Mouse (Mus musculus) CH12.LX (cell line): Measurements from ENCODE around the gene Aatf. TPM values are rescaled to one million over a fixed set of nuclear protein-coding genes. Genes with fewer than 3 reads are reported as not detected.

Experiments
- DNase-seq: peaks from one replicate; pipeline ENCODE4 v3.0.0-alpha.2; 2013; ENCODE audit errors: extremely low read depth
- H3K27ac ChIP-seq: 2 replicates; pipeline ENCODE4 v1.5.1; 2012; ENCODE audit warnings: low read depth, mild to moderate bottlenecking, control low read depth, moderate library complexity; ENCODE audit not compliant: insufficient read depth
- H3K27me3 ChIP-seq: replicated peaks from 2 replicates; pipeline ENCODE3; 2012; ENCODE audit warnings: inconsistent platforms
- H3K36me3 ChIP-seq, 2 experiments: replicated peaks in 1 of 2; 2 replicates each; pipeline versions ENCODE3 to v1.6.1; 2012; ENCODE audit warnings: inconsistent platforms in 1 of 2, low read length in 1 of 2, mild to moderate bottlenecking in 1 of 2, mixed read lengths in 1 of 2, moderate library complexity in 1 of 2; ENCODE audit not compliant: control insufficient read depth in 1 of 2, insufficient read depth in 1 of 2
- H3K4me1 ChIP-seq, 2 experiments: 2 replicates each; pipeline ENCODE4 v1.6.1; 2012; ENCODE audit warnings: inconsistent platforms in 1 of 2, moderate library complexity in 1 of 2; ENCODE audit not compliant: insufficient read depth in 2 of 2, control insufficient read depth in 1 of 2
- H3K4me2 ChIP-seq: 2 replicates; pipeline ENCODE4 v1.6.1; 2012; ENCODE audit warnings: low read depth, mild to moderate bottlenecking, control low read depth; ENCODE audit not compliant: poor library complexity, insufficient read depth, severe bottlenecking
- H3K4me3 ChIP-seq, 3 experiments: fragments of 150-350 bp in 1 of 3; sonication (generic) in 1 of 3; replicated peaks in 1 of 3; 2 replicates each; pipeline versions ENCODE3 to v1.5.1; 2011 to 2012; ENCODE audit warnings: low read depth in 2 of 3, low read length in 2 of 3, mild to moderate bottlenecking in 2 of 3, moderate library complexity in 2 of 3, control low read depth in 1 of 3, improper control_type of control experiment in 1 of 3, inconsistent platforms in 1 of 3, mixed read lengths in 1 of 3; ENCODE audit not compliant: poor library complexity in 1 of 3
- H3K79me2 ChIP-seq: replicated peaks from 2 replicates; pipeline ENCODE4 v1.6.1; 2012; ENCODE audit warnings: mild to moderate bottlenecking, moderate library complexity; ENCODE audit not compliant: control insufficient read depth, poor library complexity, insufficient read depth, severe bottlenecking; ENCODE audit errors: extremely low read depth
- H3K9ac ChIP-seq: 2 replicates; pipeline ENCODE4 v1.6.1; 2012; ENCODE audit warnings: low read depth, mild to moderate bottlenecking, control low read depth, moderate library complexity; ENCODE audit not compliant: insufficient read depth
- H3K9me3 ChIP-seq: replicated peaks from 2 replicates; pipeline ENCODE3; 2012; ENCODE audit warnings: low read length, inconsistent platforms, mixed read lengths
- BHLHE40 ChIP-seq: IDR thresholded peaks from 2 replicates; pipeline ENCODE4 v1.6.1; 2011; ENCODE audit warnings: mild to moderate bottlenecking, low read depth, low read length, improper control_type of control experiment
- CHD1 ChIP-seq: IDR thresholded peaks from 2 replicates; pipeline ENCODE4 v1.6.1; 2012; ENCODE audit warnings: low read depth, low read length, improper control_type of control experiment, inconsistent platforms
- CHD2 ChIP-seq: IDR thresholded peaks from 2 replicates; pipeline ENCODE4 v1.6.1; 2011; ENCODE audit warnings: low read length, improper control_type of control experiment
- CTCF ChIP-seq, 2 experiments: IDR thresholded peaks in 1 of 2; conservative IDR thresholded peaks in 1 of 2; 2 replicates each; pipeline ENCODE4 v1.5.1; 2011 to 2012; ENCODE audit warnings: low read depth in 2 of 2, low read length in 2 of 2, improper control_type of control experiment in 1 of 2, inconsistent platforms in 1 of 2, mild to moderate bottlenecking in 1 of 2, moderate library complexity in 1 of 2
- E2F4 ChIP-seq: IDR thresholded peaks from 2 replicates; pipeline ENCODE4 v1.6.1; 2011; ENCODE audit warnings: low read depth, low read length, improper control_type of control experiment; ENCODE audit not compliant: insufficient replicate concordance
- MAX ChIP-seq: IDR thresholded peaks from 2 replicates; pipeline ENCODE4 v1.6.1; 2011; ENCODE audit warnings: low read length, improper control_type of control experiment
- MEF2A ChIP-seq: IDR thresholded peaks from 2 replicates; pipeline ENCODE4 v1.6.1; 2014; ENCODE audit warnings: low read depth, mild to moderate bottlenecking, inconsistent platforms, low read length, improper control_type of control experiment, borderline replicate concordance
- MXI1 ChIP-seq: IDR thresholded peaks from 2 replicates; pipeline ENCODE4 v1.6.1; 2011; ENCODE audit warnings: mild to moderate bottlenecking, low read depth, low read length, improper control_type of control experiment
- NELFE ChIP-seq: IDR thresholded peaks from 2 replicates; pipeline ENCODE4 v1.6.1; 2011; ENCODE audit warnings: low read depth, low read length, improper control_type of control experiment
- POLR2A ChIP-seq: IDR thresholded peaks from 2 replicates; pipeline ENCODE4 v1.6.1; 2011; ENCODE audit warnings: low read depth, mild to moderate bottlenecking, improper control_type of control experiment, low read length
- RAD21 ChIP-seq: IDR thresholded peaks from 2 replicates; pipeline ENCODE4 v1.6.1; 2011; ENCODE audit warnings: low read depth, mild to moderate bottlenecking, low read length, improper control_type of control experiment, moderate library complexity
- SIN3A ChIP-seq: IDR thresholded peaks from 2 replicates; pipeline ENCODE4 v1.6.1; 2012; ENCODE audit warnings: low read length, improper control_type of control experiment, inconsistent platforms
- TBP ChIP-seq: conservative IDR thresholded peaks from 2 replicates; pipeline ENCODE4 v1.6.1; 2011; ENCODE audit warnings: low read depth, low read length, improper control_type of control experiment
- USF1 ChIP-seq: IDR thresholded peaks from 2 replicates; pipeline ENCODE4 v1.6.1; 2014; ENCODE audit warnings: low read depth, mild to moderate bottlenecking, inconsistent platforms, low read length, improper control_type of control experiment
- ZC3H11A ChIP-seq: IDR thresholded peaks from 2 replicates; pipeline ENCODE4 v1.6.1; 2012; ENCODE audit warnings: low read depth, mild to moderate bottlenecking, inconsistent platforms, low read length, improper control_type of control experiment
- ZNF384 ChIP-seq: IDR thresholded peaks from 2 replicates; pipeline ENCODE4 v1.6.1; 2012; ENCODE audit warnings: low read depth, low read length, improper control_type of control experiment, inconsistent platforms
- dilution Hi-C: fragments of 300-500 bp; cut with MboI; formaldehyde crosslinking; loops from 2 replicates; pipeline ENCODE4 v1.14.3; 2020; ENCODE audit warnings: low sequenced_read_pairs; ENCODE audit not compliant: extremely low pct_unique_long_range_greater_than_20kb, extremely low pct_ligation_motif_present
- in situ Hi-C: fragments of 300-500 bp; cut with MboI; formaldehyde crosslinking; loops from 3 replicates; pipeline ENCODE4 v1.14.3; 2019; ENCODE audit warnings: low sequenced_read_pairs, low pct_ligation_motif_present, low pct_unique_long_range_greater_than_20kb, mixed read lengths
- polyA plus RNA-seq: library from polyadenylated mRNA; unstranded; fragments of >175 nt; gene quantifications from 2 replicates; pipeline ENCODE4 v1.2.1, GENCODE M21; 2012; ENCODE audit warnings: low read depth; ENCODE audit not compliant: insufficient read length
- total RNA-seq, 2 experiments: library from RNA; depleted of rRNA; stranded (reverse); fragments of 300-350 nt in 1 of 2; fragments of >200 nt in 1 of 2; gene quantifications; 2 replicates each; pipeline ENCODE4 v1.2.3; 2012 to 2014

The Aatf gene
- total and polyA plus RNA-seq, 3 experiments: 69.8 to 112 (median 71.7) TPM

DNA sequence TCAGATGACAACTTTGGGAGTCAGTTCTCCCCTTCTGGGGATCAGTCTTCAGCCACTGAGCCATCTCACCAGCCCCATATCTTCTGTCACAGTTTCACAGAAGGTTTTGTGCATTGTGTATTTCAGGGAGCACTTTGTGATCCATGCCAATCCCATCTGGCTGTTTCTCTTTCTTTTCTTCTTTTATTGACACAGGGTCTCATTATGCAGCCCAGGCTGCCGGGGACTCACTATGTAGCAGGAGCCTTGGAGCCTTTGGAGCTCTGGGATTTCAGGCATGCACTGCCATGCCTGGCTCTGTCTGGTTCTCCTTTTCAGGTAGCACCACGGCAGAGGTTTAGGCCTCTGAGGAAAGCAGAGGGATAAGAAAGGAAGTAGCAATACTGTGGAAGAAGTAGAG is 35.0 kb upstream of the Aatf start:
- no peak overlapping the region for H3K4me2 ChIP-seq
- dilution Hi-C loops: no loop called here

GRCm38 (mm10) chr11:84539981-84540380 is 26.7 kb upstream of the Aatf start:
- peaks cover 88% of the 10 kb centered on the region for H3K27me3 ChIP-seq
- in situ Hi-C loops: no loop called here
- no peaks in the 10 kb centered on the region for H3K36me3 ChIP-seq
- H3K9me3 ChIP-seq: no peaks in the 10 kb centered on the region
- dilution Hi-C loops: no loop called here
- H3K4me1 ChIP-seq: no peaks in the 10 kb centered on the region
- H3K79me2 ChIP-seq: no peaks in the 10 kb centered on the region
- H3K27ac ChIP-seq: no peak overlapping the region
- no peak overlapping the region for H3K4me2 ChIP-seq
- no peak for TF ChIP-seq CTCF (conservative IDR thresholded peaks at IDR 0.05 in 1 of 2, IDR thresholded peaks at IDR 0.05 in 1 of 2; ENCODE audit: low read depth in 2 of 2, low read length in 2 of 2)
- TF ChIP-seq, all 38 proteins: peak for 0
- Histone ChIP-seq H3K4me3 (no peak overlapping the region), H3K9ac (no peak overlapping the region)
- no peak for DNase-seq

More for the DNA sequence above, 35.0 kb upstream of the Aatf start:
- Histone ChIP-seq H3K79me2 (no peaks in the 10 kb centered on the region), H3K9ac (no peak overlapping the region), H3K27me3 (peaks cover 86% of the 10 kb centered on the region), H3K36me3 (no peaks in the 10 kb centered on the region), H3K9me3 (peaks cover 6% of the 10 kb centered on the region), H3K27ac (no peak overlapping the region), H3K4me3 (no peak overlapping the region), H3K4me1 (no peaks in the 10 kb centered on the region)
- in situ Hi-C loops: no loop called here
- TF ChIP-seq MEF2A: no peak
- DNase-seq: no peak

DNA sequence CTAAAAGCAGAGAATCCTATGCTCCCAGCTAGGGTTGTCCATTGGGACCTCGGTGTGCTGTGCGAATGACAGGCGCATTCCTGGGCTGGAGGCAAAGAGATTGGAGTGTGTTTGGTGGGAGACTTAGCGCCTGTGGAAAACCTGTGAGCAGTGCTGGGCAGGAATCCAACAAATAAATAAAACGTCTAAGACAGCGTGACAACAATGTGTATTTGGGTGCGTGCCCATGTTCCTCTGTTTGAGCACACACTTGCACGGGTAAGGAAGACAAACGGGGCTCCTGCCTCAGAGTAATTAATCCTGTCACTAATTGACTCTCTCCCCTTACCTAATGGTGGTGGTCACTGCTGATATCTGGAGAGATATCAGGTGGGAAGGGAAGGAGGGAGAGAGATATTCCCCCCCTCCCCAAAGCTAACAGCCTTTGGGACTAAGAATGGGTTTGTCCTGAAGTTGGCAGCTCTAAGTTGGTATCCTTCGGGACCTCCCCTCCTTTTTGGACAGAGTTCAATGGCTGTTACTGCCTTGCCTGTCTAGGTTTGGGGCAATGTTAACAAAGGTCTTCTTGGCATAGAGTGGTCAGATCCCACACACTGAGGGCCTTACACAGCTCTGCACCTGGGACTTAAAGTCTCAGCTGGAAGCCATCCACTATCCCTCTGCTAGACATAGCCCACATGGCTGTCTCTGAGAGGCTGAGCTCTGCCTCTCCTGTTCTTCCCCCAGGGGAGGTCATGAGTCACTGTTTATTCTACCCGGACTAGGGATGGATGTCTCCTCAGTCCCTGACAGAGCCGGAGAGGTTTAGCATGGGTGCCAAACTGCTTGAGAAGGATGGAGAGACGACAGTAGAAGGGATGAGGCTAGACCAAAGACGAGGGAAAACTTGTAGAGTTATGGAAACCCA is 16.7 kb upstream of the Aatf start:
- peaks cover 0 to 14% of the 10 kb centered on the region in 2 experiments; a peak in 2 of 4 replicates for H3K4me1 ChIP-seq
- in situ Hi-C loops: no loop called here
- H3K27me3 ChIP-seq: peaks cover 69% of the 10 kb centered on the region

More for the DNA sequence above, 16.7 kb upstream of the Aatf start:
- H3K36me3 ChIP-seq: no peaks in the 10 kb centered on the region
- TF ChIP-seq BHLHE40 (no peak), CHD2 (no peak), RAD21 (no peak), TBP (no peak), POLR2A (no peak), ZC3H11A (no peak), ZNF384 (no peak), NELFE (no peak), USF1 (no peak), E2F4 (no peak), MXI1 (no peak), CHD1 (no peak), MAX (no peak), SIN3A (no peak)
- no peaks in the 10 kb centered on the region for H3K79me2 ChIP-seq
- no peak overlapping the region for H3K4me2 ChIP-seq
- peaks cover 26% of the 10 kb centered on the region for H3K9me3 ChIP-seq
- no peak for DNase-seq
- H3K27ac ChIP-seq: no peak overlapping the region
- no peak overlapping the region for H3K9ac ChIP-seq
- dilution Hi-C loops: no loop called here
- H3K4me3 ChIP-seq: no peak overlapping the region
